Mouse (Mus musculus): ENCODE measurements around the gene Il17f.
"Not testable (repeated sequence)": the region's sequence is repeated elsewhere in the genome, so short reads cannot be mapped to it uniquely, and the experiment has no call there.

- not testable (repeated sequence) for TF ChIP-seq CTCF, EP300 (IDR thresholded peaks at IDR 0.05; ENCODE audit: low read depth)
Observed at GRCm38 (mm10) chr1:20790517-20790916, at the start of gene Il17f.
